Mouse (Mus musculus) olfactory bulb, adult 2 months (tissue): ENCODE measurements around the gene Rpusd4.

Experiments used
- CTCF ChIP-seq: fragments of 200-500 bp; IDR thresholded peaks from 2 replicates; pipeline ENCODE4 v1.5.1; 2012; ENCODE audit warnings: low read depth, mild to moderate bottlenecking, low read length, moderate library complexity; ENCODE audit not compliant: insufficient read depth
- POLR2A ChIP-seq: fragments of 200-500 bp; IDR thresholded peaks from 2 replicates; pipeline ENCODE4 v1.6.1; 2012; ENCODE audit warnings: mild to moderate bottlenecking, low read depth, low read length, moderate library complexity; ENCODE audit not compliant: insufficient read depth

GRCm38 (mm10) chr9:35238915-35239571 is 28.6 kb upstream of the Rpusd4 start:
- TF ChIP-seq POLR2A (no peak), CTCF (no peak)
